Mouse (Mus musculus) hindbrain, embryonic 15.5 days (tissue): ENCODE measurements around the gene Mfsd2a. TPM values are rescaled to one million over a fixed set of nuclear protein-coding genes. Genes with fewer than 3 reads are reported as not detected.

Source experiments
- ATAC-seq: fragments of 200-750 bp; cut with Nextera tagmentation; 2 replicates; pipeline ENCODE4 v1.8.0; 2017; ENCODE audit warnings: low read depth, moderate number of reproducible peaks, moderate TSS enrichment; ENCODE audit not compliant: low FRiP score
- H3K27ac ChIP-seq: fragments of 300-500 bp; sonication (generic); replicated peaks from 2 replicates; pipeline ENCODE4 v1.5.1; 2015; ENCODE audit warnings: mild to moderate bottlenecking, inconsistent platforms
- H3K27me3 ChIP-seq: fragments of 300-500 bp; sonication (generic); 2 replicates; pipeline ENCODE4 v1.6.1; 2015; ENCODE audit warnings: control low read depth, inconsistent platforms
- H3K36me3 ChIP-seq: fragments of 300-500 bp; sonication (generic); 2 replicates; pipeline ENCODE4 v1.6.1; 2015; ENCODE audit warnings: control low read depth, inconsistent platforms
- H3K4me1 ChIP-seq: fragments of 300-500 bp; sonication (generic); replicated peaks from 2 replicates; pipeline ENCODE4 v1.6.1; 2015; ENCODE audit warnings: control low read depth, inconsistent platforms
- H3K4me2 ChIP-seq: fragments of 300-500 bp; sonication (generic); 2 replicates; pipeline ENCODE4 v1.6.1; 2015; ENCODE audit warnings: moderate library complexity, mild to moderate bottlenecking, inconsistent platforms
- H3K4me3 ChIP-seq: fragments of 300-500 bp; sonication (generic); 2 replicates; pipeline ENCODE4 v1.5.1; 2015; ENCODE audit warnings: mild to moderate bottlenecking, inconsistent platforms
- H3K9ac ChIP-seq: fragments of 300-500 bp; sonication (generic); 2 replicates; pipeline ENCODE4 v1.6.1; 2015; ENCODE audit warnings: inconsistent platforms
- H3K9me3 ChIP-seq: fragments of 300-500 bp; sonication (generic); 2 replicates; pipeline ENCODE4 v1.6.1; 2016; ENCODE audit warnings: control low read depth, inconsistent platforms
- WGBS: fragments of 180-500 bp; shearing (Covaris S2); methylation state at CpG from one replicate; pipeline ENCODE4 v1.1.7; 2015; 5-methylcytosine and 5-hydroxymethylcytosine counted together
- polyA plus RNA-seq: library from polyadenylated mRNA; unstranded; fragments of >200 nt; fragmentation: Nextera tagmentation; extraction: Ambion mirVana; gene quantifications from 2 replicates; pipeline ENCODE4 v1.2.1, GENCODE M21; 2015

Gene Mfsd2a
- polyA plus RNA-seq, 1 experiment from 2014 or later = 32.3 TPM

GRCm38 (mm10) chr4:122897750-122898149 is 63.2 kb downstream of the Mfsd2a start:
- no peak overlapping the region for H3K4me2 ChIP-seq
- H3K27me3 ChIP-seq = no peaks in the 10 kb centered on the region
- H3K9me3 ChIP-seq = no peaks in the 10 kb centered on the region
- WGBS = 93% methylated on average over 4 of the region's 4 CpGs
- no peak overlapping the region for H3K4me3 ChIP-seq
- no peaks in the 10 kb centered on the region for H3K36me3 ChIP-seq
- H3K27ac ChIP-seq = no peak overlapping the region
- no peak for ATAC-seq
- H3K9ac ChIP-seq = no peak overlapping the region
- no peaks in the 10 kb centered on the region for H3K4me1 ChIP-seq

Other genes starting within 250 kb of the Mfsd2a start
- gene Ppt1, start 124.9 kb downstream of the Mfsd2a start, polyA plus RNA-seq = 88.8 and 93.6 TPM in 2 replicates
- 67.8 and 72.8 TPM in 2 replicates for gene Cap1, start 75.1 kb downstream of the Mfsd2a start, polyA plus RNA-seq
- gene Mycl, start 34.5 kb upstream of the Mfsd2a start, polyA plus RNA-seq = 63.0 and 66.3 TPM in 2 replicates
- gene Trit1, start 55.4 kb upstream of the Mfsd2a start, polyA plus RNA-seq = 21.6 and 21.7 TPM in 2 replicates
- gene Bmp8b, start 144.0 kb upstream of the Mfsd2a start, polyA plus RNA-seq = 0.34 and 0.71 TPM in 2 replicates
- 0.37 and 0.64 TPM in 2 replicates for gene Oxct2b, start 155.1 kb upstream of the Mfsd2a start, polyA plus RNA-seq
- 57.2 TPM in 2 replicates for gene Ppie, start 178.8 kb upstream of the Mfsd2a start, polyA plus RNA-seq
- gene Hpcal4, start 222.0 kb upstream of the Mfsd2a start, polyA plus RNA-seq = 40.1 and 44.3 TPM in 2 replicates
- gene Nt5c1a, start 240.3 kb upstream of the Mfsd2a start, polyA plus RNA-seq = 0.16 and 0.30 TPM in 2 replicates